Mouse (Mus musculus) Muller cell, postnatal 12 days (primary cell): ENCODE data around the gene Flrt1.

ENCODE experiments used
- DNase-seq: peaks from one replicate; pipeline ENCODE4 v3.0.0-alpha.2; 2015; ENCODE audit errors: inconsistent ontology term

The Flrt1 gene

DNA sequence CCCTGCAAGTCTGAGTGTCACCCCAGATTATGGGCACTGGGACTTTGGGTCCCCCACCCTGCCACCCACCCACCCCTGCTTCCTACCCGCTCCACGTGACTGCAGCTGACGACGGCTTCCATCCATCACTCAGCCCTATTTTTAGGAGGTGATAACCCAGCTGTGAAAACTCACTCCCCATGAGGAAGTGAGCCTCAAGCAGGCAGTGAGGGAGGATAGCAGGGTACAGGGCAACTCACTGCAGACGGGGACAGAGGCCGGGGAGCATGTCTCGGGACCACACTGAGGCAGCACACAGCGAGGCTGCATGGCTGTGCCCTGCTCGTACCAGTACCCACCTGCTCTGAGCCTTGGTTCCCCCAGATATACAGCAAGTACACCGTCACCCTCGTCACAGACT lies 24.8 kb upstream of the Flrt1 start:
- no peak for DNase-seq

DNA sequence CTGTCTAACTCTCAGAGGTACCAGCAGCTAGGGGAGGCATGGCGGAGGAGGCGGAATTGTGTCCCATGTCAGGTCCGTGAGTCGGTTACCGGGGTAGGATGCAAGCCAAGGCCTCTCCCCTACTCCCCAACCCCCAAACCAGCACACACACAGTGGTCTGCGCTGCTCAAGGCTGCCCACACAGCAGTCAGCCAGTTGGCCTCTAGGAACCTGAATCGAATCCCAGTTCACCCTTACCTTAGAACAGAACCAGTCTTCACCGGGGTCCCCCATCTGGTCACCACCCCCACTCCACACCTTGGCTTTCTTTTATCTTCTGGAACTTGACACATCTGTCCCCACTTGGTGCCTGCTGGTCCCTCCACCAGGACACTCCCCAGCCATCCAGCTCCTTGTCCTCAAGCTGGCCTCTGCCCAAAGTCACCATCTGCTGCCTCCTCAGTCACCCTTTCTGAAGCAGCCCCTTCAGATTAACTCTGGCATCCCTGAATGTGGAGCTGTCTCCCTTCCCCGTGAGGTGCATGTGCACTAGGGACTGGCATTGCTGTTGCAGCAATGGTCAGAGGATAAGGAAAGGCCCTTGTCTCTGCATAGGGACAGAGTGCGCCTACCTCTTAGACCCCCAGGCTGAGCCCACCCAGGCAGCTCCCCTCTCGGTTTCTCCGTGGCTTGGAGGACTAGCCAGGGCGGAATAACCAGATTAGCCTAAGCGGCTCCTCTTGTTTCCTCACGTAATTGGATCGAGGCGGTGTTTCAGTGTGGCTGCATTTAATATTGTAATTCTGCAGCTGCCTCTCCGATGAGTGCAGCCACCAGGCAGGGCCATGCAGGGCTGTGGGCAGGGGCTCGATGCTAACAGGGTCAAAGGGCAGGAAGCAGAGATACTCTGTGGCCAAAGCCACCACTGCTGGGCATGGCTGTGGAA lies 23.3 kb upstream of the Flrt1 start:
- DNase-seq, result no peak

DNA sequence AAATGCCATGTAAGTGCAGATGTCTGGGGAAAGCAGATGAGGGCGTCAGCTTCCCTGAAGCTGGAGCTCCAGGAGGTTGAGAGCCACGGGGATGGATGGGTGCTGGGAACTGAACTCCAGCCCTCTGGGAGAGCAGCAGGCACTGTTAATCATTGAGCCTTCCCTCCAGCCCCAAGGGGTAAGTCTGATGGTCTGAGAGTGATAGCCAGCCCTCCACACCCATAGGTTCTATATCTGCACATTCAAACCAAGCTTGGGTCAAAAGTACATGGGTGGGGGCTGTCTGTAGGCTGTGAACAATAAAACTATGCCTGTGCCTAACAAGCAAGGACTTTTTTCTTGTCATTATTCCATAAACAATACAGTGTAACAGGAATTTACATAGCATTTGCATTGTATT lies 21.4 kb upstream of the Flrt1 start:
- DNase-seq, result no peak

DNA sequence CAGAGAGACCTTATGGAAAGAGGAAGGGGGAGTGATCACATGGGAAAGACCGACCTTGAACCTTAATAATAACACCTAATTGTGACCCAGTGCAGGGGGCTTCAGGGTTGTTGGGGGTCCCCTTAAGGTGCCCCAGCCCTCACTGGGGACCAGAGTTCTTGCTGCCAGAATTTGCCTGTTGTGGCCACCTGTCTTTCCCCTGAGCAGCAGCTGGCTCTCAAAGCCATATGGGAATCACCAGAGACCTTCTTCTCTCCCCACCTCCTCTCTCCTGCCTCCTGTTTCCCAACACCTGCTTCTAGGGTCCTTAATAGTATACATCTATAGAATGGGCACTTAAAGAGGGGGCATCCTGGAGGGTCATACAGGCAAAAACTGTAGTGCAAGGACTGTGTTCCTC lies 20.7 kb upstream of the Flrt1 start:
- no peak for DNase-seq

DNA sequence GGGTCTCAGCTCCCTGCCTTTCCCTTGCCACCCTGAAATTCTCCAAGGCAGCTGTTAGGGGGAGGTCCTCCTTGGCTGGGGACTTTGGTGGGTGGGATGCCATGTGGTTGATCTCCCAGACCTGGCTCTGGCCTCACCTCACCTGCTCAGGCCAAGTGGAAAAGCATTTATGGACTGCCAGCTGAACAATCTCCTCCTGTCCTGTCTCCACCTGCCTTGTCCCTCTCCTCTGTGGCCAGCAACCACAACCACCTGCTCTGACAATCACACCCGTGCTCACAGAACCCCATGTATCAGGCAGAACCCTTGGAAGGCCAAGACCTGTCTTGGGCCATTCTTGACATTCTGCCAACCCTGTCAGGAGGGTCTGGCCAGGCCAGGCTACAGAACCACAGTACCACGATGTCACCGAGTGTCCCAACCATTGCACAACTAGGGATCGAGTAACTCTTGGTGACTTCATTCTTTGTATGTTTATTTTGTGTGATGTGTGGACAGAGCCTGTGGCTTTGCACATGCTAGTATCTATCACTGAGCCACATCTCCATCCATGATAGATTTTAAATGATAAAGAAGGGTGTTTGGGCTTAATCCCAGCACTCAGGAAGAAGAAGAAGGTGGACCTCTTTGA lies 20.1 kb upstream of the Flrt1 start:
- DNase-seq, result no peak

- DNase-seq, result no peak
Observed at GRCm38 (mm10) chr19:7122698-7123306, 17.3 kb upstream of the Flrt1 start.

- DNase-seq, result no peak
Observed at GRCm38 (mm10) chr19:7122277-7122676, 16.7 kb upstream of the Flrt1 start.

DNA sequence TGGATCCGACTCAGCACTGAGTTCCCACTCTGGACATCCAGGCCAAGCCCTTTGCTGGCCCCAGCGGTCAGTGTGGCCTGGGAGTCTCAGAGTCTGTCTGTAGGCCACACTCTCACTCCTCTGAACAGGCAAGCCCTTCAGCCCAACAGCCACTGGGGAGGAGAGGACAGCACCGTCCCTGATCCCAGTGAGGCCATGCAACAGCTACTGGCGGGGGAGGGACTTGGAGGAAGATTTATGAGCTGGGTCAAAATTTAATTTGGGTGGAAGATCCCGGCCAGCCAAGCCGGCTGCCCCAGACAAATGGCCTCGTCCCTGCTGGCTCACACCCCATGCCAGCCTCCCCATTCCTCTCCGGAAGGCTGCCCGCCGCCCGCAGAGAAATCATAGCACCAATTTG lies 15.7 kb upstream of the Flrt1 start:
- peak; percentile 44 for DNase-seq

- no peak for DNase-seq
Observed at GRCm38 (mm10) chr19:7117653-7118307, 12.3 kb upstream of the Flrt1 start.

DNA sequence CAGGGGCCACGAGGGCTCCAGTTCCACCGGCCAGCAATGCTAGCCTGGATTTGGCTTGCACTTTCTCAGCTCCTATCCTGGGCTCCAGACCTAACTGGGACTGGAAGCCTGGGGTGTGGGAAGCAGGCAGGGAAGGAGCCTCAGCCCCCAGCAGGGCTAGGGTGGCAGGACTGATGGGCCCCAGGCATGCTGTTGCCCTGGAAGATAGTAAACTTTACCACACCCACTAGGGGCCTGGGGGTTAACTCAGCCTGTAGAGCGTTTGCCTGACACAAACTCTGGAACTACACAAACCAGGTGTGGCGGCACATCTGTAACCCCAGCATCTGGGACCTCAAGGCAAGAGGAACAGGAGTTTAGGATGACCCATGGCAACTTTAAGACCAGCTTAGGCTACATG lies 11.6 kb upstream of the Flrt1 start:
- no peak for DNase-seq

DNA sequence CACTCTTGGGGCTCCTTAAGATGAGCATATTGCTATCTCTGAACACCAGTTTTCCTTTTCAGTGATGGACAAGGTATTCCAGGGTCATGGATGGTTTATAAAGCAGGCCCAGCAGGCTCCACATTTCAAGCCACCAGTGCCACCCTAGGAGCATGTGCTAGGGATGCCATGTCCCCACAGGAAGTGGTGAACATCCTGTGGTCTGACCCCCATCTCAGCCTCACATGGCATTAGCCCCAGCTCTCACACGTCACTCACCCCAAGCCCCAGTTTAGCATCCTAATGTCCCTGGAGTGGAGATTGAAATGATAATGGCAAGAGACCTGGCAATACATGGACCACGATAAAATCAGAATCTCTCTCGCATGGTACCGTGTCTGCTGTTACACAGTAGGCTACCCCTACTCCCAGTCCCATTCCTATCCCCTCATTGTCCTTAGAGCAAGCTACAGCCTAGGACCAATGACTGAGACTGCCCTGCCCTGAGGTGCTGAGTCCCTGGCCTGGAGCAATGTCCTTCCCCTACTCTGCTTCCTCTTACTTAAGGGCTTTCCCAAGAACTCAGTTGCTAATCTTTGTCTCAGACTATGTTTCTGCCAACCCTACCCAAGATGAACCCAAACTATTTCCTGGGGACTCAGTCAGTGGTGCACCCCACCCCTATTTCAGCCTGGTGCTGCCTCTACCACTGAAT lies 10.7 kb upstream of the Flrt1 start:
- DNase-seq, result no peak

DNA sequence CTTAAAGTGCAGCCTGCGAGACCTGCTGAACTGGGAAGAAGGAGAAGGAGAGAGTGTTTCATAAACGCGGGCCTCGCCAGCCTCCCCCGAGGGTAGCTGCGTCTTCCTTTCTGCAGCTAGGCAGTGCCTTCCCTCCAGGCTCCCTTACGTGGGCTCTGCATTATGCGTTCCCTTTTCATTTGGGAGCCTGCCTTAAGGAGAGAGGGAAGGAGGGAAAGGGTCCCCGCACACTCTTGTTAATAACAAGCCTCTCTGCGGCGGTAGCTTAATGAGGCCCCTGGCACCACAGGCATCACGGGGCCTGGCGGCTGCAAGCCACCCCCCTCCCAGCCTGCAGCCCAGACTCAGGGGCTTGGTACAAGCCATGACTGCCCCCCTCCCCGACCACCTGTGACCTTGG lies 8.0 kb upstream of the Flrt1 start:
- no peak for DNase-seq

GRCm38 (mm10) chr19:7112628-7113027 lies 7.1 kb upstream of the Flrt1 start:
- no peak for DNase-seq

GRCm38 (mm10) chr19:7111710-7112109 lies 6.2 kb upstream of the Flrt1 start:
- DNase-seq, result no peak

- no peak for DNase-seq
Observed at GRCm38 (mm10) chr19:7111309-7111708, 5.8 kb upstream of the Flrt1 start.

GRCm38 (mm10) chr19:7110875-7111274 lies 5.3 kb upstream of the Flrt1 start:
- no peak for DNase-seq

DNA sequence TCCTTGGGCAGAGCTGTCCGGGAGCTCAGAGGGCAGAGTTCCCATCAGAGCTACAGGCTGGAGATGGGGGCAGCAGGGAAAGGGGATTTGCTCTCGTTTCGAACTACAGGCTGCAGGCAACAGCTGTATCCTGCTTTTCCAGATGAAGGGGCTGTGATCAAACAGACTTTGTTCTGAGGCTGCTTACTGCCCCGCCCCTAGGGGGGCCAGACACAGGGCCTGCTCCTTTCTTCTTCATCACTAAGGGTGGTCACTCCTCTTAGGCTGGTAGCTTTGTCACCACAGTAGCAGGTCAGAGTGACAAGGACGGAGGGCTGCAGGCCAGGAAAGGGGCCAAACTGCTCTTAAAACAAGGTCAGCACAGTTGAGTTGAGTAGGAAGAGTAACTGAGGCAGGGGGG lies 4.6 kb upstream of the Flrt1 start:
- DNase-seq, result no peak

- DNase-seq, result no peak
Observed at GRCm38 (mm10) chr19:7108114-7108905, 2.8 kb upstream of the Flrt1 start.

DNA sequence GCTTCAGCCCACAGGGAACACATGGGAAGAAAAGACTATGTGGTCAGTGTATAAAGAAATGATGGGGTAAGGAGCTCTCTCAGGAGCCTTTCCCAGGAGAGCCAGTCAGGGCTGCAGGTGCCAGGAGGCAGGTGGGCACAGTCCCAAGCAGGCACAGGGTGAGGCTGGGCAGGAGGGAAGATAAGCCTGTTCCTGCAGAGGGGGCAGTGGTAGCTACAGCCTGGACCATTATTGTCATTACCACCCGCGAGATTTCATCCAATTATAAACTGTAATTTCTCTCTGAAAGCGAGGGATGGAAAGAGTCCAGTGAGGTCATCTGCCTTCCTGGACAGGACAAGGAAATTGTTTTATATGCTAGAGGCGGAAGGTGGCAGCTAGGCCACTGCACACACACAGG lies 1.6 kb upstream of the Flrt1 start:
- DNase-seq, result no peak

DNA sequence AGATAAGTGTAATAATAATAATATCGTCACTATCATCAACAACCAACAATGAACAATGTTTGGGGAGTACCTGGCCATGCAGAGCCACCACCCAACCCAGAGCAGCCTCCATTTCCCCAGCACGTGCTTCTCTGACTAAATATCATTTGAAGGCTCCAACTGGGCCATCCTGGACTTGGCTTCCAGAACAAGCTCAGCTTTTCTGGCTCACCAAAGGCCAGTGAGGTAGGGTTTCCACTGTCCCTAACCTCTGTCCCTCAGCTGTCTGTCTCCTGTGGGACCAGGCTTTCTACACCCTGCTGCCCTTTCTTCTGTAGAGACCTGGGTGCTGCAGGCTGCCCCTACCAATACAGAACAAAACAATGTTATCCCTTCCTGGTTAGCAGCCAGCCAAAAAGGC lies 1.0 kb upstream of the Flrt1 start:
- DNase-seq, result no peak

GRCm38 (mm10) chr19:7103993-7104401 lies 1.5 kb downstream of the Flrt1 start:
- DNase-seq, result no peak
